Mouse (Mus musculus): ENCODE results near the gene Hsd17b1.
A peak's percentile ranks its signal among the peaks of the same experiment; 100 is the strongest.
"Not testable (repeated sequence)": the region's sequence is repeated elsewhere in the genome, so short reads cannot be mapped to it uniquely, and the experiment has no call there.

Gene Hsd17b1

DNA sequence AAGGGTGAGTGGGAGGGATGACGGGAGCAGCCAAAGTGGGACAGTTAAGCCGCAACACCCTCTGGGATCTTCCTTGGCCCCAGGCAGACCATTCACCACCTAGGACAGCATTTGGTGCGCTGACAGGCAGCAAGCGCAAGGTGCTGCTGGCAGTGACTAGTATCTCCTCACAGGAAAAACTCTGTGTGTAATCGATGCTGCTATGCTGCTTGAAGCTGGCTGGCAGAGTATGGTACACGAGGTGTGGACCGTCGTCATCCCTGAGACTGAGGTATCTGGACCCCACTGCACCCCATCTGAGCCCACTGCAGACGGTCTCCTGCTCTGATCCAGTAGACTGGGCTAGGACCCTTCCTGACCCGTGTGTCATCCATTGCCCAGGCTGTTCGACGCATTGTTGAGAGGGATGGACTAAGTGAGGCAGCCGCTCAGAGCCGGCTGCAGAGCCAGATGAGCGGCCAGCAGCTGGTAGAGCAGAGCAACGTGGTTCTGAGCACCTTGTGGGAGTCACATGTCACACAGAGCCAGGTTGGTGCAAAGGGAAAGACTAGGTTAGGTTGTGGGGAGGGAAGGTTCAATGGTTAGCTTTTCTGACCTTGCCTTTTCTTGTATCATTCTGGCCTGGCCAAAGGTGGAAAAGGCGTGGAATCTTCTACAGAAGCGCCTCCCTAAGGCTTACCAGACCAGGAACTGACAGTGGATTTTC, 7.6 kb downstream of the Hsd17b1 start:
- DNase-seq (ENCODE audit: low spot score in 2 of 2) = no peak

GRCm38 (mm10) chr11:101086323-101086674, 8.1 kb downstream of the Hsd17b1 start:
- peak in 1 of 2 experiments; percentile 9 for DNase-seq (ENCODE audit: low spot score in 2 of 2)

DNA sequence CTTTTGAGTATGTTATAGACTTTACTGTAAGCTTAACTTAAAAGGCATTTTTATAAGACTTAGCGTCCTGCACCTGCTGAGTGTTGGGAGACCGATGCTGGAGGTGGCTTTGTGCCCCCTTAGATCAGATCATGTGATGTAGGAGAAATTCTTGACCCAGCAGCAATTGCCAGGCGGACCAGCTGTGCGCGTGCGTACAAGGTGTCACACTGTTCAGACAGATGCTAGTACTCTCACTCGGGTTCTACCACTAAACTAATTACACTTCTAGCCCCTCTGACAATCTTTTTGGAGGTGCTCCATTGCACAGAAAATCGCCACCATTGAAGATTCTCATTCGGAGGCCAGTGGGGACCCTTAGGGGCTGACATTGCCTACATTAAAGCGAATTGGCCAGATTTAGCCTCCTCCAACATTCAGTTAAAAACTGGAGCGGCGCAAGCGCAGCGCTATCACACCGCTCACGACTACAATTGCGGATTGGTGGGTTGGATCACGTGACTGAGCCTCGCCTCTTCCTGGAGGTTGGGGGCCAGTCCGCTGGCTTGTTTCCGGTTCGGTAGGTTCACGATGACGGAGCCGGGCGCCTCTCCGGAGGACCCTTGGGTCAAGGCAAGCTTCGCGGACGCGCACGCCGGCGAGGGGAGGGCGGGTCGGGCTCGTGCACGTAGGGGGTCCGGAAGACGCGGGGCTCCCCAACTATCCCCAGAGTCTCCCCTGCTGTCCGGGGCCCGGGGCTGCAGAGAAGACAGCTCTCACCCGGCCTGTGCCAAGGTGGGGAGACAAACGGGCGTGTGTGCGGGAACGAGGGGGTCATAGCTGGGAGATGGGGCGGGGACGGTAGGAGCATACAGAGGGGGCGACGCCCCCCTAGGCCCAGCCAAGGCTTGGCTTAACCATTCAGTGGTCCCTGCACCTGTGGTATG, 8.8 kb downstream of the Hsd17b1 start, which contains the start of gene Mlx:
Gene Mlx (plus strand): TSS at position 522 of the 926 bp plus-strand sequence.
- DNase-seq (ENCODE audit: low spot score in 2 of 2) = peak; percentile 77 to 92

GRCm38 (mm10) chr11:101087682-101088055, 9.5 kb downstream of the Hsd17b1 start:
- no peak for DNase-seq (ENCODE audit: low spot score in 2 of 2)

GRCm38 (mm10) chr11:101089931-101090330, 11.7 kb downstream of the Hsd17b1 start:
- no peak for DNase-seq (ENCODE audit: low spot score in 2 of 2)

DNA sequence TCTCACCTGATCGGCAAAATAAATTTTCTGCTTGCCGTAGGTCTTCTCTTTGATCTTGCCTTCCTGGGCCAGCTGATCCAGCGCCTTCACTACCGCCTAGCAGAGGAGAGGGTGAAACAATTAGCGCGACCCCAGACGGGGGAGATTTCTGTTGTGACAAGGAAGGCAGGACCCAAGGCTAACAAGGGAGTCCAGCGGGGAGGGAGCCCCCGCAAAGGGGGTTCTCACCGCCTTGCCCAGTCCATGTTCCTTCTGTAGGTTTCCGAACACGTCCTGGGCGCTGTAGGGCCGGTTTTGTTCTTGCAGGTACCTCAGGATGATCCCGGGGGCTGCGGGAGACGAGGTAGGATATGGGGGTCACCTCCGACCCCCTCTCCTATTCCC, 16.7 kb downstream of the Hsd17b1 start:
- no peak for DNase-seq (ENCODE audit: low spot score in 2 of 2)

GRCm38 (mm10) chr11:101095314-101096024, 17.3 kb downstream of the Hsd17b1 start, which contains the start of gene Psmc3ip:
TSS of gene Psmc3ip (minus strand) at chr11:101095436.
- peak; percentile 93 to 97 for DNase-seq (ENCODE audit: low spot score in 2 of 2)

GRCm38 (mm10) chr11:101098231-101098630, 20.0 kb downstream of the Hsd17b1 start:
- no peak for DNase-seq (ENCODE audit: low spot score in 2 of 2)

- no peak for DNase-seq (ENCODE audit: low spot score in 2 of 2)
Measured at GRCm38 (mm10) chr11:101103011-101103410, 24.8 kb downstream of the Hsd17b1 start.

GRCm38 (mm10) chr11:101109351-101109750, 31.1 kb downstream of the Hsd17b1 start:
- no peak for DNase-seq (ENCODE audit: low spot score in 2 of 2)

DNA sequence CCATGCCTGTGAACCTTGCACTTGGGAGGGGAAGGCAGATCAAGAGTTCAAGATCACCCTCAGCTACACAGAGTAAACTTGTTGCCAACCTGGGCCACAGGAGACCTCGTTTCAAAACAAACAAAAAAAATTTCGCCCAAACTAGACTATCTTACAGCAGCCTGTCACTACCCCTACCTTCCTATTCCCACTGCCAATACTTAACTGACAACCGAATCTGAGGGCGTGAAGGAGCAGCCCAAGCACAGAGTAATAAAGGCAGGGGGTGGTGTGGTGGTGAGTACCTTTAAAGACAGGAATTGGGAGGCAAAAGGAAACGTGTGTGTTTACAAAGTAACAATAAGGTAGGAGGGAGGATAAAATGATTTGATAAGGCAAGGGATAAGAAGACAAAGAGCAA, 32.5 kb downstream of the Hsd17b1 start:
- no peak for DNase-seq (ENCODE audit: low spot score in 2 of 2)

DNA sequence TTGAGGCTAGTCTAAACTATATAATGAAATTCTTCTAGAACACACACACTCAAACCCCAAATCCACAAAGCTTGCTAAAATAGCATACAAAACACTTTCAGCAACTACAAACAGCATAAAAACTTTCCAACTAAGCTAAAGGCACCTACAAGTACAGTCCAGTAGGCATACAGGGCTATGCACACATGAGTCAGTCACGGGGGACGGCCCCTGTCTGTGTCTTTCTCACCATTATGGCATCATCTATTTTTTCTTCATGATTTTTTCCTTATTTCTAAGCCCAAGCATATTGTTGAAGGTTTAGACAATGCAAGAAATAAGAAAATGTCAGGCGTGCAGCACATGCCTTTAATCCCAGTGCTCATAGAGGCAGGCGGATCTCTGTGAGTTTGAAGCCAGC, 33.0 kb downstream of the Hsd17b1 start:
- DNase-seq (ENCODE audit: low spot score in 2 of 2) = no peak

DNA sequence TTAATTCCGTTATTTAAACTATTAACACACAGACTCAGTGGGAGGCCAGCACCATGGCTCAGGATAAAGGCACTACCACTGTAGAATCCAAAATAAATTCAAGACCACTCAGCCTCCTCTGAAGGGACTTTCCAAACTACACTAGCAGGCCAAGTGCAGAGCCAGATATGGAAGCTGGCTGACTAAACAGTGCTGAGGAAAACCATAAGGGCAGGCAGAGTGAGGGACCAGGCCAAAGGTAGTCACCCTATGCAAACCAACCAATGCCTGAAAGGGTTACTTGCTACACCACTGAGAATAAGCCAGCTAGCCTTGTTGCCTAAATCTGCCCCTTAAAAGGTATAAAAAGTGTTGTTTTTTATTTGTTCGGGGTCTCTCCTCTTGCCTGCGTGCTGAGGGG, 34.0 kb downstream of the Hsd17b1 start:
- no peak for DNase-seq (ENCODE audit: low spot score in 2 of 2)

GRCm38 (mm10) chr11:101115564-101115963, 37.4 kb downstream of the Hsd17b1 start:
- peak in 1 of 2 experiments; percentile 30 for DNase-seq (ENCODE audit: low spot score in 2 of 2)

DNA sequence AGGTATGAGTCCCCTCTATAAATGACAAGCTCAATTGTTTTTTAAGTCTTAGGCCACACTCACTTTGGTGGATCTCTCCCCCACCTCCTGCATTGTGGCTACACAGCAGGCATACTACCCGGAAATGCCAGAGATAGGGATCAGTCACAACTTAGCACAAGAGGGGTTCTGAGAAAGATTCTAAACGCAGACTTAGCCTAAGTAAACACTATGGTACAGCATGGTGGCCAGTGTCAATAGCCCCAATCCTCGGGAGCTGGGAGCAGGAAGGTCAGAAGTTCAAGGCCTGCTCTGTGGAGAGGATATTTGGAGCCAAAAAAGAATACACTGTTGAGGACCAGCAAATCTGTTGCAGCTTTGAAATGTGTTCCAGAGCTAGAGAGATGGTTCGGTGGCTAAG, 39.9 kb downstream of the Hsd17b1 start:
- DNase-seq (ENCODE audit: low spot score in 2 of 2) = no peak

DNA sequence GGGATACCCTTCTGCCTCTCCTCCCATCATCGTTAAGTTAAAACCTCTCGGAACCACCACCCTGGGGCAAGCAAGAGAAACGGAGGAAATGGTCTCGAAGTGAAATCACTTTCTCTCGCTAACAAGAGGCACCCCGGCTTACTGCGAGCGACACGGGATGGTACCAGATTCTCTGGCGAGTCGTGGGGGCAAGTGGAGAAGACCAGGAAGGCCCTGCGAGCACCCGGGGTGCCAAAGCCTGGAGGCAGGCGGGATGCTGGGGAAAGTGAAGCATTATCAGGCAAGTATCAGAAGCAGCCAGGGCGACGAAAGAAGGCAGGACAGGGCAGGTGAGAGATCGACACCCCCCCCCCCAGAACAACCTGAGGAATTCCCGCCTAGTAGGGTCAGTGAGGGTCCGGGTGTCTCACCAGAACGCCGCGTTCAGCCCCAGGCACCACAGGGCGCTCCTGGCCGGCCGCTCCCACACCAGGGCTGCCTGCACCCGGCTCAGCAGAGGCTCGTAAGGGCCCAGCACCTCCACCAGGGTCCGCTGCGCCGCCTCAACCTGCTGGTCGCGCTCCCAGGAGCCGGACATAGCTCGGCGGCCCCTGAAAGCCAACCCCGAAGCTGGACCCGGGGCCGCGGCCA, 41.0 kb downstream of the Hsd17b1 start:
- DNase-seq (ENCODE audit: low spot score in 2 of 2) = peak; percentile 51 to 54

DNA sequence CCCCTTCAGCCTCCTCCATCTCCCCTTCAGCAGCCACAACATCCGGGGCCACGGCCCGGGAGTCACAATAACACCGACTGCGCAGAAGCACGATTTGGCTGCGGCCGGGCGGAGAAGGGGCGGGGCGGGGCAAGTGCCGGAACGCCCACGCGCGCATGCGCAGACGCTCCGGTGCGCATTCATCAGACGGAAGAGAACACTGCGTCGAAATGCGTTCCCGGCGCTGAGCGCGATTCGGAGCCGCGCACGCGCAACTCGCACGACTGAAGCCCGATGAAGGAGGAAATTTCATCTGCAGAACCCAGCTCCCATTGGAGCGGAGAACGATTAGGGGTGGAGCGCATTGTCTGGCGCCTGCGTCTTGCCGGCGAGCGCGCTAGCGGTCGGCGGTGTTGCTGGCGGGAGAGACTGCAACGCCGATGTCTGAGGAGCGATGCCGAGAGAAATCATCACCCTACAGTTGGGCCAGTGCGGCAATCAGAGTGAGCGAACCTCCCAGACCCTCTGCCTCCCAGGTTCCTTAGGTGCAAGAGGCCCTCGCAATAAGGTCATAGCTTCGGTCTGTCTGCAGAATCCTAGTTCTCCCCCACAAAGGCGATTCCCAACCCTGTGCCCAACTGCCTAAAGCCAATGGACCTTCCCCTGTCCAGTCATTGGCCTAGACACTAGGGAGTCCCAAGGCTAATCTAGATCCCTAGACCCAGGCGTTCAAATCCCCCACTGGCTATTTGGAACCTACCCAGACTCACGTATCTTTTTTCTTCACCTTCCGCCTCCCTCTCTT, 41.7 kb downstream of the Hsd17b1 start, which contains the start of the genes Retreg3 and Tubg1:
Gene Retreg3 (minus strand): TSS at position 133 of the 784 bp plus-strand sequence.
Gene Tubg1 (plus strand): TSS at position 178 of the 784 bp plus-strand sequence.
- peak; percentile 98 to 99 for DNase-seq (ENCODE audit: low spot score in 2 of 2)

GRCm38 (mm10) chr11:101120545-101121188, 42.5 kb downstream of the Hsd17b1 start:
- DNase-seq (ENCODE audit: low spot score in 2 of 2) = peak in 1 of 2 experiments; percentile 41

DNA sequence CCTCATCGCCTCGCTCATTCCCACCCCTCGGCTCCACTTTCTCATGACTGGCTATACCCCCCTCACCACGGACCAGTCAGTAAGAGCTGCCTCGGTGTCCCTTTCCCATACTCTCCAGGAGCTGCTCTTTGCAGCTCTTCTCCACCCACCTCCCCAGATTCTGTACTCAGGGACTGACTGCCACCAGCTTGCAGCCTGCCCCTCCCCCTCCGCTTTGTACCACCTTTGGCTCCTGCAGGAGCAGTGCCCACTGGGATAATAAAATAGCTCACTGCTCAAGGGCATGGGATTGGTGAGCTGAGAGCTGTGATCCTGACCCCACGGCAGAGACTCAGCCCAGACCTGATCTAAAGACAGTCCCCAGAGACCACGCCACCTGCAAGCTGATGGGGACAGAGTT, 46.3 kb downstream of the Hsd17b1 start:
- not testable (repeated sequence) for DNase-seq (ENCODE audit: low spot score in 2 of 2)

GRCm38 (mm10) chr11:101125008-101125407, 46.8 kb downstream of the Hsd17b1 start:
- not testable (repeated sequence) for DNase-seq (ENCODE audit: low spot score in 2 of 2)

Measured in spleen, postnatal 10 days (tissue).